Mouse (Mus musculus) embryonic fibroblast, embryonic 13.5 days (primary cell): ENCODE measurements at regions not wholly inside any gene's neighbourhood (a gene's known extent, or its start where the extent isn't known, plus 50 kb on each side); places are given as distances from the start of the nearest gene placed in this dataset.

Source experiments
- CTCF ChIP-seq: IDR thresholded peaks from 2 replicates; pipeline ENCODE4 v1.5.1; 2011; ENCODE audit warnings: mild to moderate bottlenecking, control low read depth, low read length, moderate library complexity, borderline replicate concordance; ENCODE audit not compliant: insufficient read depth
- POLR2A ChIP-seq: IDR thresholded peaks from 2 replicates; pipeline ENCODE4 v1.6.1; 2011; ENCODE audit warnings: low read depth, mild to moderate bottlenecking, control low read depth, low read length, moderate library complexity

- TF ChIP-seq POLR2A = no peak
- no peak for TF ChIP-seq CTCF
Observed at GRCm38 (mm10) chr14:16897747-16898544, 79.0 kb upstream of the Rarb start.
